Mouse (Mus musculus): ENCODE measurements around the gene Lhx5. TPM values are rescaled to one million over a fixed set of nuclear protein-coding genes. Genes with fewer than 3 reads are reported as not detected.
A peak's percentile ranks its signal among the peaks of the same experiment; 100 is the strongest.

Gene Lhx5
- total and polyA plus RNA-seq, 3 experiments = not detected

GRCm38 (mm10) chr5:120465062-120465461 lies 33.6 kb downstream of the Lhx5 start:
- Histone ChIP-seq H3K79me2 (replicated peaks; ENCODE audit: control insufficient read depth, extremely low read depth, insufficient read depth, poor library complexity, severe bottlenecking) (no peaks in the 10 kb centered on the region), H3K27me3 (replicated peaks) (peaks cover 72% of the 10 kb centered on the region), H3K4me1 (ENCODE audit: control insufficient read depth in 1 of 2, insufficient read depth in 2 of 2) (peaks cover 11 to 29% of the 10 kb centered on the region in 2 experiments; a peak in 3 of 4 replicates), H3K4me2 (ENCODE audit: insufficient read depth, low read depth, poor library complexity, severe bottlenecking) (no peak overlapping the region), H3K36me3 (replicated peaks in 1 of 2; ENCODE audit: control insufficient read depth in 1 of 2, insufficient read depth in 1 of 2, low read length in 1 of 2) (no peaks in the 10 kb centered on the region), H3K27ac (ENCODE audit: insufficient read depth, low read depth) (no peak overlapping the region), H3K4me3 (replicated peaks in 1 of 3; ENCODE audit: low read depth in 2 of 3, low read length in 2 of 3, poor library complexity in 1 of 3) (no peak overlapping the region), H3K9me3 (replicated peaks; ENCODE audit: low read length) (peaks cover 15% of the 10 kb centered on the region), H3K9ac (ENCODE audit: insufficient read depth, low read depth) (no peak overlapping the region)
- in situ Hi-C loops (cut with MboI; ENCODE audit: low pct_ligation_motif_present, low pct_unique_long_range_greater_than_20kb, low sequenced_read_pairs) = no loop called here
- TF ChIP-seq CHD1 (IDR thresholded peaks at IDR 0.05; ENCODE audit: low read depth, low read length) (no peak), CHD2 (IDR thresholded peaks at IDR 0.05; ENCODE audit: low read length) (no peak), SMC3 (IDR thresholded peaks at IDR 0.05; ENCODE audit: low read depth, low read length) (peak; percentile 44), CTCF (conservative IDR thresholded peaks at IDR 0.05 in 1 of 2, IDR thresholded peaks at IDR 0.05 in 1 of 2; ENCODE audit: low read depth in 2 of 2, low read length in 2 of 2) (peak; percentile 65), MXI1 (IDR thresholded peaks at IDR 0.05; ENCODE audit: low read depth, low read length) (no peak), SIN3A (IDR thresholded peaks at IDR 0.05; ENCODE audit: low read length) (no peak)
- dilution Hi-C loops (cut with MboI; ENCODE audit: extremely low pct_ligation_motif_present, extremely low pct_unique_long_range_greater_than_20kb, low sequenced_read_pairs) = no loop called here
- DNase-seq (ENCODE audit: extremely low read depth) = no peak

- Histone ChIP-seq H3K79me2 (replicated peaks; ENCODE audit: control insufficient read depth, extremely low read depth, insufficient read depth, poor library complexity, severe bottlenecking) (no peaks in the 10 kb centered on the region), H3K36me3 (replicated peaks in 1 of 2; ENCODE audit: control insufficient read depth in 1 of 2, insufficient read depth in 1 of 2, low read length in 1 of 2) (no peaks in the 10 kb centered on the region), H3K9ac (ENCODE audit: insufficient read depth, low read depth) (no peak overlapping the region), H3K27ac (ENCODE audit: insufficient read depth, low read depth) (no peak overlapping the region), H3K4me1 (ENCODE audit: control insufficient read depth in 1 of 2, insufficient read depth in 2 of 2) (peaks cover 11 to 21% of the 10 kb centered on the region in 2 experiments; a peak in 3 of 4 replicates), H3K9me3 (replicated peaks; ENCODE audit: low read length) (peaks cover 15% of the 10 kb centered on the region), H3K27me3 (replicated peaks) (peaks cover 64% of the 10 kb centered on the region), H3K4me2 (ENCODE audit: insufficient read depth, low read depth, poor library complexity, severe bottlenecking) (no peak overlapping the region), H3K4me3 (replicated peaks in 1 of 3; ENCODE audit: low read depth in 2 of 3, low read length in 2 of 3, poor library complexity in 1 of 3) (no peak overlapping the region)
- TF ChIP-seq USF1 (IDR thresholded peaks at IDR 0.05; ENCODE audit: low read depth, low read length) (no peak), RAD21 (IDR thresholded peaks at IDR 0.05; ENCODE audit: low read depth, low read length) (no peak), NRF1 (IDR thresholded peaks at IDR 0.05; ENCODE audit: low read depth, low read length) (no peak), KAT2A (IDR thresholded peaks at IDR 0.05; ENCODE audit: insufficient replicate concordance, low read length) (no peak), UBTF (IDR thresholded peaks at IDR 0.05; ENCODE audit: low read depth, low read length) (no peak), NELFE (IDR thresholded peaks at IDR 0.05; ENCODE audit: low read depth, low read length) (no peak), EP300 (IDR thresholded peaks at IDR 0.05; ENCODE audit: low read length) (no peak), USF2 (conservative IDR thresholded peaks at IDR 0.05; ENCODE audit: low read depth, low read length) (no peak), JUN (IDR thresholded peaks at IDR 0.05; ENCODE audit: insufficient read depth, low read depth, low read length) (no peak), POLR2AphosphoS2 (IDR thresholded peaks at IDR 0.05; ENCODE audit: low read depth, low read length) (no peak)
- no peak for DNase-seq (ENCODE audit: extremely low read depth)
- dilution Hi-C loops (cut with MboI; ENCODE audit: extremely low pct_ligation_motif_present, extremely low pct_unique_long_range_greater_than_20kb, low sequenced_read_pairs) (no loop called here), in situ Hi-C loops (cut with MboI; ENCODE audit: low pct_ligation_motif_present, low pct_unique_long_range_greater_than_20kb, low sequenced_read_pairs) (no loop called here)
These were observed 34.4 kb downstream of the Lhx5 start for GRCm38 (mm10) chr5:120465860-120466259.
